Mouse (Mus musculus) urinary bladder, adult 18-20 months (tissue): ENCODE measurements around the gene Olfr125.

Source experiments
- DNase-seq, 2 experiments: peaks; one replicate each; pipeline ENCODE4 v3.0.0; 2022; ENCODE audit warnings: low spot score in 2 of 2, mixed read lengths in 2 of 2

The Olfr125 gene

DNA sequence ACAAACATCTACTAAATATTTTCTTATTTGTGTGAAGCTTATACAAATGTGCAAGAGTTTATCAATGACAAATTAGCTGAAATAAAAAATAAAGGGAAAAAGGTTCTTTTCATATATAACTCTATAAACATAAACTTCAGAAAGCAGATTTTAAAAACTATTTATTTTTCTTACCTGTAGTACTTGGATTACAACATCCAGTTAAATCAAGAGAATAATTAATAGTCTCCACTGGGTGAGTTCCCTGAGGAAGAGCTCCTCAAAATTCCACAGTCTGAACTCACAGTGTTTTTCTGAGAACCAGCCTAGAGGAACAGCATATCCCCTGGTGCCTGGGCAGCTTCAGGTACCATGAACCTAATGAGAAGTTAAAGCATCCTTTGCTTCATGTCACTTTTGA is at the start of gene Olfr125:
Gene Olfr125, plus strand, starts transcription at position 301 of the 400 bp plus-strand sequence.
- no peak for DNase-seq

DNA sequence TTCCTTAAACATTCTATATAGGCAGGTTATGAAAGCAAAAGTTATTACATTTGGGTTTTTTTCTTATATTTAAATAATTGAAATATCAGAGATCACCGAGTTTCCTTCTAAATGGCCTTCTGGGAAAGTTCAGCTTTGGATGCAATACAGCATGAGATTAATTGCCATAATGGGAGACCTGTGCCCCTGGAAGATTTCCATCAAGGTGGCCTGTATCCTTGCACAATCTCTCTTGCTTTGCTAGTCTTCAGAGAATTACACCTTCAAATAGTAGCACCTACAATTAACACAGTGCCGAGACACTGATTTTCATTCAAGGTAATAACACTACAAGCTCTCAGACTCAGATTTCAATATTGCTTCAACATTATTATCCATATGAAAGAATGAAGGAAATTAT is 39.5 kb upstream of the Olfr125 start, which contains the start of gene Olfr123:
Gene Olfr123, plus strand, starts transcription at position 301 of the 400 bp plus-strand sequence.
- DNase-seq: no peak

- no peak for DNase-seq
Measured at GRCm38 (mm10) chr17:37799588-37799987, 33.2 kb upstream of the Olfr125 start, which contains the start of gene Olfr124. Gene Olfr124, plus strand, starts transcription at chr17:37799888.

GRCm38 (mm10) chr17:37847183-37847582 is 14.4 kb downstream of the Olfr125 start, which contains the start of gene Olfr126:
Gene Olfr126, plus strand, starts transcription at chr17:37847483.
- DNase-seq: no peak

DNA sequence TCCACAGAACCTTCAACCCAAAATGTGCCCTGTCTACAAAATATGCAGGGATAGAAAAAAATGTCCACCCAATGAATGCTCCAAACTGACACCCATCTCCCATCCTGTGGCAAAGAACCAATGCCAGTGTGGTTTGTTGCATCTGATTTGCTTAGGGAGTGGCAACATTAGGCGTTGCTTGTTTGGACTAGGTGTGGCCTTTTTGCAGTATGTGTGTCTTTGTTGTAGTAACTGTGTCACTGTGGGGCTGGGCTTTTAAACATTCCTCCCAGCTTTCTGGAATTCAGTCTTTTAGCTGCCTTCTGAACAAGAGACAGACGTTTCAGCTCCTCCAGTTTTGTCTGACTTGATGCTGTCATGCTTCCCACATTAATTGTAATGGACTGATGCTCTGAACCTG is 31.2 kb downstream of the Olfr125 start:
- no peak for DNase-seq

DNA sequence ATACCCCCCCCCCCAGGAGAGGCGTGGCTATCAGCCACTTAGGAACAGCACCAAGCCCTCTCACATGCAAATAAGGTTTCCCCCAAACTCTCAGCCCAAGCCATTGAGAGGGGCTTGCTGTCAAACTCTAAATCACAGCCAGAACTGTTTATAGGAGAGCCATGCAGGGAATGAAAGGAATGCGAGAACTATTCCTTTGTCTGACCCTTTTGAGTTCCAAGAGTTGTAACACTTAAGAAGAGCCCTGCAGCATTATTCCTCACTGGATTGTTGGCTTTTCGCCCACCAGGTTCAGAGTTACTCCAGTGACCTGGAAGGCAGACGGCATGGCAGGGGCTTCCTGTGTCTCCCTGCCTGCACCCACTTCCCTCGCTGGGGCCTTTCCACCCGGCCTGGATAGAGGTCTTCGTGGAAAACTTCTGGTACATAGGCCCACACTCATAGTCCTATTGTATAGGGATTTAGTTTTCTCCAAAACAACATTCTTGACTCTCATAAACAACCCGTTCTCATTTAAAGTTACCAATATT is 37.0 kb downstream of the Olfr125 start:
- no peak for DNase-seq

DNA sequence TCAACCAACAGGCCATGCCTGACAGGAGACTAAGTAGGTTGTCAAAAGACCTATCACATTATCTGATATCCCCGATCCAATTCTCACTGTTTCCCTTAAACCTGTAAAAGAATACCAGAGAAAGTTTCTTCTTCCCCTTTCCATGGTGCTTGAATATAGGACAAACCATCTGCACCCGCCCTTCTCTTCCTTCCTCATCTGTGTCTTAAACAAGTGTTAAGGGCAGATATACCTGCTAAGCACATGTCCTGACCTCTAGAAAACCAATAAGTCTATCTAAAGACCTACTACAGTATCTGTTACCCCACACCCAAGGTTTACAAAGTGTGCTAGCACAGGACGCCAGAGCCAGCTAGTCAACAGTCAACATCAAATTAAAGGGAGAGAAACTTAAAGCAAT is 41.1 kb downstream of the Olfr125 start:
- DNase-seq: no peak
